Comparison of ENCODE assay signal across 35 mouse cellular contexts in genomic region chr2:109129921-109130320, GRCm38 (mm10).
"Had no signal": no experiment of that assay in that cellular context is flagged by ENCODE, and none has a peak within 500 bp of the region (broad histone marks: within the 10 kb centered on the region; RNA-seq: fewer than 3 reads in every experiment).

No protein-coding gene starts in this region.

- H3K9ac ChIP-seq: heart, embryonic 12.5 days; heart, embryonic 13.5 days; heart, embryonic 15.5 days; hindbrain, embryonic 12.5 days; hindbrain, embryonic 13.5 days; hindbrain, embryonic 14.5 days; hindbrain, embryonic 15.5 days; intestine, embryonic 15.5 days; kidney, embryonic 15.5 days had no signal

- H3K9me3 ChIP-seq: heart, embryonic 10.5 days; heart, embryonic 12.5 days; heart, embryonic 13.5 days; heart, embryonic 15.5 days; hindbrain, embryonic 10.5 days; hindbrain, embryonic 12.5 days; hindbrain, embryonic 13.5 days; hindbrain, embryonic 15.5 days; intestine, embryonic 15.5 days; kidney, embryonic 15.5 days had no signal

- H3K27me3 ChIP-seq: heart, embryonic 12.5 days; heart, embryonic 13.5 days; heart, embryonic 15.5 days; hindbrain, embryonic 12.5 days; hindbrain, embryonic 13.5 days; hindbrain, embryonic 15.5 days; intestine, embryonic 15.5 days; kidney, embryonic 15.5 days had no signal

- H3K4me1 ChIP-seq: heart, embryonic 10.5 days; heart, embryonic 12.5 days; heart, embryonic 13.5 days; heart, embryonic 15.5 days; hindbrain, embryonic 10.5 days; hindbrain, embryonic 12.5 days; hindbrain, embryonic 13.5 days; hindbrain, embryonic 15.5 days; intestine, embryonic 15.5 days; kidney, embryonic 15.5 days had no signal

- H3K27ac ChIP-seq: heart, embryonic 10.5 days; heart, embryonic 13.5 days; heart, embryonic 15.5 days; hindbrain, embryonic 10.5 days; hindbrain, embryonic 12.5 days; hindbrain, embryonic 13.5 days; hindbrain, embryonic 14.5 days; hindbrain, embryonic 15.5 days; hindbrain, postnatal 0 days; intestine, embryonic 15.5 days; kidney, embryonic 15.5 days; kidney, postnatal 0 days; layer of hippocampus, adult 2 months had no signal

- H3K4me3 ChIP-seq: heart, embryonic 10.5 days; heart, embryonic 12.5 days; heart, embryonic 13.5 days; heart, embryonic 15.5 days; hindbrain, embryonic 10.5 days; hindbrain, embryonic 12.5 days; hindbrain, embryonic 13.5 days; hindbrain, embryonic 15.5 days; intestine, embryonic 15.5 days; kidney, embryonic 15.5 days; layer of hippocampus, adult 2 months had no signal

- DNase-seq: heart, postnatal 10 days; heart, postnatal 14 days; heart, postnatal 36 days; heart, postnatal 4 days; kidney, adult 11 months; kidney, adult 18-20 months; kidney, adult 2 months; kidney, adult 8-10 months; kidney, adult 9 months; kidney, postnatal 10 days; kidney, postnatal 14 days; kidney, postnatal 25 days; kidney, postnatal 36 days; kidney, postnatal 4 days; layer of hippocampus, adult 9-11 months; layer of hippocampus, postnatal 36 days had no signal

- H3K36me3 ChIP-seq: heart, embryonic 10.5 days; heart, embryonic 12.5 days; heart, embryonic 13.5 days; heart, embryonic 15.5 days; hindbrain, embryonic 10.5 days; hindbrain, embryonic 12.5 days; hindbrain, embryonic 13.5 days; hindbrain, embryonic 15.5 days; intestine, embryonic 15.5 days; kidney, embryonic 15.5 days had no signal

- H3K4me2 ChIP-seq: heart, embryonic 11.5 days; heart, embryonic 12.5 days; heart, embryonic 13.5 days; heart, embryonic 15.5 days; hindbrain, embryonic 12.5 days; hindbrain, embryonic 13.5 days; hindbrain, embryonic 14.5 days; hindbrain, embryonic 15.5 days; intestine, embryonic 15.5 days; kidney, embryonic 15.5 days had no signal

- ATAC-seq: hindbrain, embryonic 16.5 days; hindbrain, postnatal 0 days; inflammation-experienced regulatory T-cells, adult 6 months; intestine, embryonic 15.5 days; intestine, embryonic 16.5 days; intestine, postnatal 0 days had no signal
